Mouse (Mus musculus) gonadal fat pad, adult 2 months (tissue): ENCODE results near the gene Gga1. TPM values are rescaled to one million over a fixed set of nuclear protein-coding genes. Genes with fewer than 3 reads are reported as not detected.

Experiments used
- DNase-seq: peaks from one replicate; pipeline ENCODE4 v3.0.0-alpha.2; 2012; ENCODE audit warnings: low read depth
- polyA plus RNA-seq: library from polyadenylated mRNA; depleted of rRNA; stranded (reverse); fragments of >200 nt; gene quantifications from 2 replicates; pipeline ENCODE4 v1.2.3, GENCODE M21; 2012; rRNA removed

Gga1 gene
- polyA plus RNA-seq, 1 experiment: 69.0 TPM

- no peak for DNase-seq
Measured at GRCm38 (mm10) chr15:78937963-78938362, 61.0 kb downstream of the Gga1 start.

- no peak for DNase-seq
Measured at GRCm38 (mm10) chr15:78940325-78940724, 63.3 kb downstream of the Gga1 start.

GRCm38 (mm10) chr15:78942663-78943062, 65.7 kb downstream of the Gga1 start:
- DNase-seq: no peak

Other genes starting within 250 kb of the Gga1 start
- 0.16 and 0.32 TPM in 2 replicates for gene Elfn2, start 158.4 kb upstream of the Gga1 start, polyA plus RNA-seq
- gene Mfng, start 103.7 kb upstream of the Gga1 start, polyA plus RNA-seq: 55.5 and 73.8 TPM in 2 replicates
- gene Card10, start 74.1 kb upstream of the Gga1 start, polyA plus RNA-seq: 34.4 and 42.9 TPM in 2 replicates
- 80.3 and 115 TPM in 2 replicates for gene Cdc42ep1, start 34.6 kb upstream of the Gga1 start, polyA plus RNA-seq
- gene Lgals2, start 21.7 kb upstream of the Gga1 start, polyA plus RNA-seq: 2.4 and 5.9 TPM in 2 replicates
- not detected in 2 replicates for gene Gm49510, start 22.5 kb downstream of the Gga1 start, polyA plus RNA-seq
- 23.4 and 24.5 TPM in 2 replicates for gene Sh3bp1, start 22.6 kb downstream of the Gga1 start, polyA plus RNA-seq
- gene Pdxp, start 36.7 kb downstream of the Gga1 start, polyA plus RNA-seq: 6.2 and 8.8 TPM in 2 replicates
- gene Lgals1, start 49.5 kb downstream of the Gga1 start, polyA plus RNA-seq: 1,886 and 3,971 TPM in 2 replicates
- gene Nol12, start 57.7 kb downstream of the Gga1 start, polyA plus RNA-seq: 28.1 and 30.2 TPM in 2 replicates
- 57.0 and 69.1 TPM in 2 replicates for gene Triobp, start 70.5 kb downstream of the Gga1 start, polyA plus RNA-seq
- 71.6 and 91.7 TPM in 2 replicates for gene H1f0, start 151.3 kb downstream of the Gga1 start, polyA plus RNA-seq
- 1.7 and 2.9 TPM in 2 replicates for gene Galr3, start 164.7 kb downstream of the Gga1 start, polyA plus RNA-seq
- gene Ankrd54, start 185.7 kb downstream of the Gga1 start, polyA plus RNA-seq: 58.2 and 59.8 TPM in 2 replicates
- gene Eif3l, start 198.0 kb downstream of the Gga1 start, polyA plus RNA-seq: 176 and 195 TPM in 2 replicates
- 25.2 and 28.3 TPM in 2 replicates for gene Micall1, start 231.7 kb downstream of the Gga1 start, polyA plus RNA-seq